Mouse (Mus musculus): Measurements from ENCODE around the gene Larp4. TPM values are rescaled to one million over a fixed set of nuclear protein-coding genes. Genes with fewer than 3 reads are reported as not detected.
A peak's percentile ranks its signal among the peaks of the same experiment; 100 is the strongest.

Larp4 gene
- polyA plus RNA-seq, 1 experiment from 2014 or later, result 21.9 TPM

GRCm38 (mm10) chr15:100042048-100042400 lies 72.2 kb downstream of the Larp4 start:
- 0 out of 2 replicates have a peak overlapping the region, but pooled peaks have one; percentile 93 for H3K4me3 ChIP-seq

GRCm38 (mm10) chr15:100045576-100045975 lies 75.7 kb downstream of the Larp4 start:
- Histone ChIP-seq H3K36me3 (peaks cover 23% of the 10 kb centered on the region), H3K27me3 (no peaks in the 10 kb centered on the region), H3K9me3 (no peaks in the 10 kb centered on the region), H3K4me1 (replicated peaks) (peaks cover 48% of the 10 kb centered on the region), H3K4me3 (no peak overlapping the region), H3K27ac (replicated peaks) (no peak overlapping the region), H3K4me2 (no peak overlapping the region), H3K9ac (no peak overlapping the region)
- 63% methylated on average over 6 of the region's 6 CpGs for WGBS
- no peak for ATAC-seq (ENCODE audit: low read depth)

More at GRCm38 (mm10) chr15:100042048-100042400, 72.2 kb downstream of the Larp4 start:
- no peaks in the 10 kb centered on the region for H3K9me3 ChIP-seq
- H3K9ac ChIP-seq, result no peak overlapping the region
- H3K27ac ChIP-seq (replicated peaks), result peak overlapping the region; percentile 77; the same call in 1 of the 2 replicates
- peaks cover 4% of the 10 kb centered on the region; the same call in 1 of the 2 replicates for H3K36me3 ChIP-seq
- H3K27me3 ChIP-seq, result no peaks in the 10 kb centered on the region
- 79% methylated on average over 9 of the region's 9 CpGs for WGBS
- peaks cover 57% of the 10 kb centered on the region for H3K4me1 ChIP-seq (replicated peaks)
- peak overlapping the region; percentile 65 for H3K4me2 ChIP-seq
- ATAC-seq (ENCODE audit: low read depth), result no peak

DNA sequence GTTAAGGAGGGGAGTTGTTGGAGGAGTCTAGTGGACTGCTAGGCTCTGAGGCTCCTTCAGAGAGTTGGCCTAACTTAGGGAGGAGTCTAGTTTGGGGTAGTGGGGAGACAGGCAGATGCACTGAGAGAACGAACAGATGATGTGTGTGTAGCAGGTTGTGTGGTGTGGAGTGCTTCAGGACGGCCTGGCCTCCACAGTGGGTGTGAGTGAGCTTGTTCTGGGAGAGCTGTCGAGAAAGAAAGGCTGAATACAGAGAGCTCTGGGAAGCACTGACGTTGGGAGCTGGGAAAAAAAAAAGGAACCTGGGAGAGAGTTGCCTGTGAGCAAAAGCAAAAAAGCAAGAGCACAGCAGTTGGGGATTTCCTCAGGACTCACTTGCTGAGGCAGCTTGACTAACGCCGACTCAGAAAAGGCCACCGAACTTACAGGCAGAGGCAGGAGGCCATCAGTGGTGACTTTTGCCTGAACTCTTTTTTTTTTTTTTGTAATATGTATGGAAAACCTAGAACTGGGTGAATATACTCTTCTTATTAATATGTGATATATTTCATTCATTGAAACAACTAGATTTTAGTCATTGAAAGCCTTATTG lies 79.7 kb downstream of the Larp4 start:
- WGBS, result 84% methylated on average over 7 of the region's 7 CpGs
- no peak for ATAC-seq (ENCODE audit: low read depth)
- Histone ChIP-seq H3K4me2 (no peak overlapping the region), H3K4me1 (replicated peaks) (peaks cover 42% of the 10 kb centered on the region), H3K27me3 (no peaks in the 10 kb centered on the region), H3K36me3 (peaks cover 23% of the 10 kb centered on the region), H3K9ac (no peak overlapping the region), H3K9me3 (no peaks in the 10 kb centered on the region), H3K27ac (replicated peaks) (no peak overlapping the region), H3K4me3 (no peak overlapping the region)

DNA sequence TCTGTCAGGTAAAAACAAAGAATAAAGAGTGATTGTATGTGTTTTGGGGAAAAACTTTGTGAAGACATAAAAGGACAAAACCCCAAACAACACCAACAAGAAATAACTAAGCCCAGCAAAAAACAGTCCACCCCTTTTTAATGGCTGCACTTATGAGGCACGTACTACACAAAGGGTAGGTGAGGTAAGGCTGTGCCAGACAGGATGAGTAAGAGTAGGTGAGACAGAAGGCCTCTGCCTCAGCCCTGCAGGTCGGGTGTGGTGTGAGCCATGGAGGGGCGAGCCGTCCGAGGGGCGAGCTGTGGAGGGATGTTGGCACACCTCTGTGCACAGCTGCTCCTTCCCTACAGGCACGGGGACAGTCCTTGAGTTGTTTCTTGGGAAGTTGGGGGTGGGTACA lies 81.1 kb downstream of the Larp4 start:
- ATAC-seq (ENCODE audit: low read depth), result no peak
- Histone ChIP-seq H3K4me3 (no peak overlapping the region), H3K9me3 (no peaks in the 10 kb centered on the region), H3K27me3 (no peaks in the 10 kb centered on the region), H3K27ac (replicated peaks) (no peak overlapping the region), H3K4me2 (no peak overlapping the region), H3K36me3 (peaks cover 23% of the 10 kb centered on the region), H3K4me1 (replicated peaks) (peaks cover 28% of the 10 kb centered on the region), H3K9ac (no peak overlapping the region)
- 86% methylated on average over 7 of the region's 7 CpGs for WGBS

DNA sequence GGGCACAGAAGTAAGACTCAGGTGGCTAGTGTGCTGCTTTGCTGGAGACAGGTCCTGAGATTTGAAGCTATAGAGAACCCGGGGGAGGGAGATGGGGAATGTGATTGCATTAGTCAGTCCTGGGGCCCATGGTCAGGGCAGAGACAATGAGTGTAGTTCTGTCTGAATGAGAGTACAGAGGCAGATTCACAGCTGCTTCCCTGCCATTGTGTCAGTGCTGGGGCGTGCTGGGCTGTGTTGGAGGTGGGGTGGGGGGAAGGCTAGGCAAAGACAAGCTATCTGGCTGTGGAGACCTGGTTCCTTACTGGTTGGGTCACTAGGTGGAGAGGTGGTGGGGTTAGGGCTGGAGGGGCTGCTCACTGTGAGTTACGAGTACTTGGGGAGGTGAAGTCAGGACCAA lies 82.9 kb downstream of the Larp4 start:
- Histone ChIP-seq H3K9ac (peak overlapping the region; percentile 50; the same call in 1 of the 2 replicates), H3K36me3 (peaks cover 15% of the 10 kb centered on the region), H3K4me2 (peak overlapping the region; percentile 28), H3K4me1 (replicated peaks) (peaks cover 23% of the 10 kb centered on the region), H3K27me3 (no peaks in the 10 kb centered on the region), H3K27ac (replicated peaks) (peak overlapping the region; percentile 75), H3K9me3 (no peaks in the 10 kb centered on the region), H3K4me3 (no peak overlapping the region)
- ATAC-seq (ENCODE audit: low read depth), result 0 out of 2 replicates have a peak, but pooled peaks have one; percentile 32
- WGBS, result 13% methylated on average over 3 of the region's 3 CpGs

DNA sequence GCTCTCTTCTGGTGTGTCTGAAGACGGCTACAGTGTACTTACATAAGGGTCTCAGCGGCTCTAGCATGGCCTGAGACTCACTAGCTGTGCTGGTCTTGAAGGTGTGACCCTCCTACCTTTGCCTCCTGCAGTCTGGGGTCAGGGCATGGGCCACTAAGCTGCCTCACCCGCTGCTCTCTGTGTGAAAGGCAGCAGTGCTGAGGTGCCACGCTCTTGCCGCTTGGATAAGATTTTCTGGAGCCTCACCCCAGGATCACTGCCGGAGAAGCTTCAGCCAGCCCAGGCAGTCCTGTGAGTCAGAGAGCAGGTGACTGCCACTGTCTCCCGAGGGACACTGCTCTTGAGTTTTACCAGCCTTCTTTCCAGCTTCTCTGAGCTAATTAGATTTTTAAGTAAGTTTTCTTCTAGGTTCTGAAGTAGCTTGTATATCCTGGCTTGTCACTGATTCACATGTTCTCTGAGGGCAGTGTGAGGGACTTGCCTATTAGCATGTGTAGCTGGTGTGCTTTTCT lies 86.6 kb downstream of the Larp4 start:
- ATAC-seq (ENCODE audit: low read depth), result no peak
- Histone ChIP-seq H3K4me2 (no peak overlapping the region), H3K9me3 (no peaks in the 10 kb centered on the region), H3K4me1 (replicated peaks) (peaks cover 53% of the 10 kb centered on the region), H3K4me3 (no peak overlapping the region), H3K36me3 (no peaks in the 10 kb centered on the region), H3K9ac (no peak overlapping the region), H3K27me3 (no peaks in the 10 kb centered on the region), H3K27ac (replicated peaks) (no peak overlapping the region)
- WGBS, result 89% methylated on average over 7 of the region's 7 CpGs

- no peak for ATAC-seq (ENCODE audit: low read depth)
- 79% methylated on average over 3 of the region's 3 CpGs for WGBS
- Histone ChIP-seq H3K27me3 (no peaks in the 10 kb centered on the region), H3K4me2 (no peak overlapping the region), H3K9ac (no peak overlapping the region), H3K4me3 (no peak overlapping the region), H3K9me3 (no peaks in the 10 kb centered on the region), H3K27ac (replicated peaks) (no peak overlapping the region), H3K36me3 (no peaks in the 10 kb centered on the region), H3K4me1 (replicated peaks) (peaks cover 52% of the 10 kb centered on the region)
These were observed 87.8 kb downstream of the Larp4 start for GRCm38 (mm10) chr15:100057698-100058097.

GRCm38 (mm10) chr15:100058143-100058542 lies 88.3 kb downstream of the Larp4 start:
- Histone ChIP-seq H3K4me3 (no peak overlapping the region), H3K4me2 (no peak overlapping the region), H3K27me3 (no peaks in the 10 kb centered on the region), H3K36me3 (no peaks in the 10 kb centered on the region), H3K27ac (replicated peaks) (no peak overlapping the region), H3K9me3 (no peaks in the 10 kb centered on the region), H3K4me1 (replicated peaks) (peaks cover 50% of the 10 kb centered on the region), H3K9ac (no peak overlapping the region)
- ATAC-seq (ENCODE audit: low read depth), result no peak
- 92% methylated on average over 3 of the region's 3 CpGs for WGBS

DNA sequence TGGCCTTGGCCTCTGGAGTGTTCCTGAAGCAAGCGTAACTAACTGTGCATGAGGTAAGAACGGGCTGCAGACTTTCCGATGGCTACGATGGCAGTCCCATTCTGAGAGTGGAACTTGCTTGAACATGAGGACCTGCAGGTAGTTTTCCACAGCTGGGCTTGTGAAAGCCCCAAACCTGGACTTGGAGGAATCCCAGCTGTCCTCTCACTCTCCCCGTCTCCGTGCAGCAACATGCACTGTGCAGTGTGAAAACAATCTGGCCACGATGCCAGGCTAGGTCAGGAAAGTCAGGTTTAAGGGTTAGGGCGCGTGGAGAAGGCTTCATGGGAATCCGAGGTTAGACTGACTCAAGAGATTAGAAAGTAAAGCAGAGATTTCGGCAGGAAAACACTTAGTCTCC lies 89.0 kb downstream of the Larp4 start:
- H3K36me3 ChIP-seq, result no peaks in the 10 kb centered on the region
- H3K4me2 ChIP-seq, result no peak overlapping the region
- H3K27me3 ChIP-seq, result no peaks in the 10 kb centered on the region
- no peaks in the 10 kb centered on the region for H3K9me3 ChIP-seq
- WGBS, result 74% methylated on average over 11 of the region's 11 CpGs
- H3K9ac ChIP-seq, result no peak overlapping the region
- peaks cover 45% of the 10 kb centered on the region for H3K4me1 ChIP-seq (replicated peaks)
- ATAC-seq (ENCODE audit: low read depth), result no peak
- H3K27ac ChIP-seq (replicated peaks), result no peak overlapping the region
- no peak overlapping the region for H3K4me3 ChIP-seq

- Histone ChIP-seq H3K9ac (no peak overlapping the region), H3K4me1 (replicated peaks) (peaks cover 44% of the 10 kb centered on the region), H3K36me3 (no peaks in the 10 kb centered on the region), H3K4me2 (no peak overlapping the region), H3K27me3 (no peaks in the 10 kb centered on the region), H3K27ac (replicated peaks) (no peak overlapping the region), H3K4me3 (no peak overlapping the region), H3K9me3 (no peaks in the 10 kb centered on the region)
- WGBS, result 81% methylated on average over 7 of the region's 7 CpGs
- ATAC-seq (ENCODE audit: low read depth), result no peak
These were observed 89.9 kb downstream of the Larp4 start for GRCm38 (mm10) chr15:100059626-100060311.

DNA sequence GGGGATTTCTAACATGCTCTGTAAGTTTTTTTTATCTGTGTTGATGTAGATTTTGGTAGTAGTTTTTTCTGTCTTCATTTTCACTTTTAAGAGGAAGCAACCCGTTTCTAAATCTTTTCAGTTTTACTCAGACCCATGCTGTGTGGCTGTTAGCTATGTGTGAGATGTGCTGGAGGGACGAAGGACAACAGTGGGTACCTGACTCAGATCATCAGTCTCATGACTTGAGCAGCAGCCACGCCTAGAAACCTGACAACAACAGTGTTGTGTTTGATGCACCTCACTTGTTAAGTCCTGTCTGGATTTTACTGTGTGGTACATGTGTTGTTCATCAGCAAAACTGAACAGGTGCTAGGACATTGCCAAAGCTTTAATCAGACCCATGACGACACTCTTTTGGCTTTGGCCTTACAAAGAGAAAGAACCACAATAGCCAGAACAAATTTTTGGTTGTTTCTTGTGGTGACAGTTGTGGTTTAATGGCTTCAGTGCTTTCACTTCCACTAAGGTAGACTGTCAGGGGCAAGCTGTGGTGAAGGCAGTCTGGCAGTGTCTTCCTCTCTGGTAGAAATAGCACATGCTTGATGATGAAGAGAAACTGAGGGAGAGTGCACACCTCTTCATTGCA lies 90.8 kb downstream of the Larp4 start:
- 84% methylated on average over 4 of the region's 4 CpGs for WGBS
- Histone ChIP-seq H3K4me2 (no peak overlapping the region), H3K9me3 (no peaks in the 10 kb centered on the region)

GRCm38 (mm10) chr15:100061377-100061776 lies 91.5 kb downstream of the Larp4 start:
- H3K9ac ChIP-seq, result no peak overlapping the region
- H3K4me3 ChIP-seq, result no peak overlapping the region
- H3K4me2 ChIP-seq, result no peak overlapping the region
- H3K9me3 ChIP-seq, result no peaks in the 10 kb centered on the region
- H3K36me3 ChIP-seq, result no peaks in the 10 kb centered on the region
- WGBS, result 91% methylated on average over 3 of the region's 3 CpGs
- H3K4me1 ChIP-seq (replicated peaks), result peaks cover 52% of the 10 kb centered on the region
- no peak for ATAC-seq (ENCODE audit: low read depth)
- H3K27me3 ChIP-seq, result no peaks in the 10 kb centered on the region
- no peak overlapping the region for H3K27ac ChIP-seq (replicated peaks)

More for the DNA sequence above, 90.8 kb downstream of the Larp4 start:
- Histone ChIP-seq H3K36me3 (no peaks in the 10 kb centered on the region), H3K4me3 (no peak overlapping the region), H3K27me3 (no peaks in the 10 kb centered on the region), H3K27ac (replicated peaks) (no peak overlapping the region), H3K9ac (no peak overlapping the region), H3K4me1 (replicated peaks) (peaks cover 44% of the 10 kb centered on the region)
- ATAC-seq (ENCODE audit: low read depth), result no peak
